Mouse (Mus musculus): ENCODE measurements around the gene Dera. TPM values are rescaled to one million over a fixed set of nuclear protein-coding genes. Genes with fewer than 3 reads are reported as not detected.

Gene Dera
- polyA plus RNA-seq, 1 experiment from 2014 or later, result 17.8 TPM

DNA sequence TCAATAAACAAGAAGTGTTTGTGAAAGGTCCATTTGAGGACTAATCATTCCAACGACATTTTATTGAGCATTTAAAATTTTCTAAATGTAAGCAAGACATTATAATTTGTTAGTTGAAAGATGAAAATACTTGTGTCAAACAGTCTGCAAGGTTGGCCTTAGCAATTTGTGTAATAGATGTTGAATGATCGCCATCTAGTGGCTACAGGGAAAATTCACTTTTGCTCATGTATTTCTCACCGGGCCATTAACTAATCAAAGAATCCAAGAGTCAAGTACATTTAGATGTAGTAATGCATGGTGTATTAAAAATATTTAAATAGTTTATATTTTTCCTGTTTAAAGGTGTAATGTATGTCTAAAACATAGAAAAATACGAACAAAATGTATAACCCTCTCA is 30.4 kb upstream of the Dera start:
- Histone ChIP-seq H3K4me1 (ENCODE audit: control insufficient read depth, insufficient read depth, low read length) (no peaks in the 10 kb centered on the region), H3K4me3 (ENCODE audit: low read depth, low read length) (no peak overlapping the region), H3K27me3 (replicated peaks; ENCODE audit: control insufficient read depth, insufficient read depth, low read length) (no peaks in the 10 kb centered on the region), H3K9me3 (replicated peaks; ENCODE audit: control insufficient read depth, low read length) (no peaks in the 10 kb centered on the region), H3K4me2 (ENCODE audit: low read length) (no peak overlapping the region), H3K27ac (ENCODE audit: low read depth, low read length) (no peak overlapping the region), H3K9ac (ENCODE audit: low read length) (no peak overlapping the region), H3K36me3 (ENCODE audit: control insufficient read depth, insufficient read depth, low read length) (no peaks in the 10 kb centered on the region)
- 3% methylated on average over 4 of the region's 4 CpGs for WGBS
- ATAC-seq (peak; percentile 70), DNase-seq (ENCODE audit: low spot score) (peak; percentile 90)

DNA sequence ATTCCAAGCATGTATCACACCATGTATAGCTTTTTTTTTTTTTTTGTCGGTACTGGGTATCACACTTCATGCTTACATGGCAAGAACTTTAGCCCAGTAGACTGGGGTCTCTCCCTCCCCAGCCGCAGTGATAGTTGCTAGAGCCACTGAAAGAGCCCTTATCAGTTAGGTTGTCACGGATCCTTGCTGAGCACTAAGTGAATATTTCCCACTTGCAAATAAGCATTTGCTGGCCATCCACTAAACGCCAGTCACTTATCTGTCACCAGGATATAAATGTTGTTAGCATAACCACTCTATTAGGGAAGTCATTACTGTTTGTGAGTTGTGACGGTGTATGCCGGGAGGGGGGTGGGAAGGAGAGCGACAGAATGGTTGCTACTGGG is 19.9 kb upstream of the Dera start:
- Histone ChIP-seq H3K27ac (ENCODE audit: low read depth, low read length) (peak overlapping the region; percentile 17; the same call in 1 of the 2 replicates), H3K36me3 (ENCODE audit: control insufficient read depth, insufficient read depth, low read length) (peaks cover 14% of the 10 kb centered on the region), H3K4me1 (ENCODE audit: control insufficient read depth, insufficient read depth, low read length) (peaks cover 13% of the 10 kb centered on the region), H3K9ac (ENCODE audit: low read length) (peak overlapping the region; percentile 93), H3K9me3 (replicated peaks; ENCODE audit: control insufficient read depth, low read length) (no peaks in the 10 kb centered on the region), H3K4me2 (ENCODE audit: low read length) (peak overlapping the region; percentile 70), H3K27me3 (replicated peaks; ENCODE audit: control insufficient read depth, insufficient read depth, low read length) (no peaks in the 10 kb centered on the region), H3K4me3 (ENCODE audit: low read depth, low read length) (peak overlapping the region; percentile 96)
- WGBS, result 8% methylated on average over 7 of the region's 7 CpGs
- no peak for DNase-seq (ENCODE audit: low spot score)
- peak; percentile 22; the same call in 1 of the 2 replicates for ATAC-seq

GRCm38 (mm10) chr6:137734846-137735609 is 19.3 kb upstream of the Dera start, which contains the start of gene Strap:
TSS of gene Strap (plus strand) at chr6:137735078.
- H3K27ac ChIP-seq (ENCODE audit: low read depth, low read length), result peak within 1 kb of the TSS; percentile 79
- H3K4me3 ChIP-seq (ENCODE audit: low read depth, low read length), result peak within 1 kb of the TSS; percentile 96
- no peaks in the 10 kb centered on the region for H3K9me3 ChIP-seq (replicated peaks; ENCODE audit: control insufficient read depth, low read length)
- ATAC-seq (peak; percentile 99), DNase-seq (ENCODE audit: low spot score) (peak; percentile 99)
- under 1% methylated on average over 83 of the region's 86 CpGs for WGBS
- H3K36me3 ChIP-seq (ENCODE audit: control insufficient read depth, insufficient read depth, low read length), result peaks cover 19% of the 10 kb centered on the region
- H3K27me3 ChIP-seq (replicated peaks; ENCODE audit: control insufficient read depth, insufficient read depth, low read length), result no peaks in the 10 kb centered on the region
- peak within 1 kb of the TSS; percentile 93 for H3K4me2 ChIP-seq (ENCODE audit: low read length)
- peak within 1 kb of the TSS; percentile 93 for H3K9ac ChIP-seq (ENCODE audit: low read length)
- H3K4me1 ChIP-seq (ENCODE audit: control insufficient read depth, insufficient read depth, low read length), result peaks cover 13% of the 10 kb centered on the region

- DNase-seq (ENCODE audit: low spot score) (no peak), ATAC-seq (no peak)
- peaks cover 13% of the 10 kb centered on the region for H3K4me1 ChIP-seq (ENCODE audit: control insufficient read depth, insufficient read depth, low read length)
- H3K4me2 ChIP-seq (ENCODE audit: low read length), result peak overlapping the region; percentile 93
- WGBS, result 6% methylated on average over 17 of the region's 17 CpGs
- H3K27ac ChIP-seq (ENCODE audit: low read depth, low read length), result peak overlapping the region; percentile 79; the same call in 1 of the 2 replicates
- H3K36me3 ChIP-seq (ENCODE audit: control insufficient read depth, insufficient read depth, low read length), result peaks cover 27% of the 10 kb centered on the region
- H3K4me3 ChIP-seq (ENCODE audit: low read depth, low read length), result peak overlapping the region; percentile 96
- no peaks in the 10 kb centered on the region for H3K9me3 ChIP-seq (replicated peaks; ENCODE audit: control insufficient read depth, low read length)
- no peaks in the 10 kb centered on the region for H3K27me3 ChIP-seq (replicated peaks; ENCODE audit: control insufficient read depth, insufficient read depth, low read length)
- H3K9ac ChIP-seq (ENCODE audit: low read length), result peak overlapping the region; percentile 93
Measured at GRCm38 (mm10) chr6:137735671-137736238, 18.6 kb upstream of the Dera start.

- no peak overlapping the region for H3K27ac ChIP-seq (ENCODE audit: low read depth, low read length)
- ATAC-seq (no peak), DNase-seq (ENCODE audit: low spot score) (no peak)
- no peak overlapping the region for H3K4me2 ChIP-seq (ENCODE audit: low read length)
- no peak overlapping the region for H3K4me3 ChIP-seq (ENCODE audit: low read depth, low read length)
- no peaks in the 10 kb centered on the region for H3K27me3 ChIP-seq (replicated peaks; ENCODE audit: control insufficient read depth, insufficient read depth, low read length)
- 91% methylated on average over 2 of the region's 2 CpGs for WGBS
- peaks cover 8% of the 10 kb centered on the region for H3K4me1 ChIP-seq (ENCODE audit: control insufficient read depth, insufficient read depth, low read length)
- H3K9me3 ChIP-seq (replicated peaks; ENCODE audit: control insufficient read depth, low read length), result no peaks in the 10 kb centered on the region
- H3K36me3 ChIP-seq (ENCODE audit: control insufficient read depth, insufficient read depth, low read length), result peaks cover 76% of the 10 kb centered on the region
- no peak overlapping the region for H3K9ac ChIP-seq (ENCODE audit: low read length)
Measured at GRCm38 (mm10) chr6:137740972-137741371, 13.4 kb upstream of the Dera start.

GRCm38 (mm10) chr6:137744700-137745099 is 9.6 kb upstream of the Dera start:
- Histone ChIP-seq H3K27me3 (replicated peaks; ENCODE audit: control insufficient read depth, insufficient read depth, low read length) (no peaks in the 10 kb centered on the region), H3K4me2 (ENCODE audit: low read length) (no peak overlapping the region), H3K4me3 (ENCODE audit: low read depth, low read length) (no peak overlapping the region), H3K36me3 (ENCODE audit: control insufficient read depth, insufficient read depth, low read length) (peaks cover 95% of the 10 kb centered on the region), H3K27ac (ENCODE audit: low read depth, low read length) (no peak overlapping the region), H3K9ac (ENCODE audit: low read length) (no peak overlapping the region), H3K9me3 (replicated peaks; ENCODE audit: control insufficient read depth, low read length) (no peaks in the 10 kb centered on the region), H3K4me1 (ENCODE audit: control insufficient read depth, insufficient read depth, low read length) (no peaks in the 10 kb centered on the region)
- DNase-seq (ENCODE audit: low spot score), result no peak
- no peak for ATAC-seq
- 94% methylated on average over 4 of the region's 4 CpGs for WGBS

GRCm38 (mm10) chr6:137747174-137747928 is 7.0 kb upstream of the Dera start:
- Histone ChIP-seq H3K9me3 (replicated peaks; ENCODE audit: control insufficient read depth, low read length) (no peaks in the 10 kb centered on the region), H3K36me3 (ENCODE audit: control insufficient read depth, insufficient read depth, low read length) (peaks cover 89% of the 10 kb centered on the region), H3K9ac (ENCODE audit: low read length) (no peak overlapping the region), H3K27ac (ENCODE audit: low read depth, low read length) (no peak overlapping the region), H3K4me2 (ENCODE audit: low read length) (no peak overlapping the region), H3K4me1 (ENCODE audit: control insufficient read depth, insufficient read depth, low read length) (no peaks in the 10 kb centered on the region), H3K27me3 (replicated peaks; ENCODE audit: control insufficient read depth, insufficient read depth, low read length) (no peaks in the 10 kb centered on the region), H3K4me3 (ENCODE audit: low read depth, low read length) (no peak overlapping the region)
- WGBS, result 72% methylated on average over 5 of the region's 5 CpGs
- ATAC-seq (no peak), DNase-seq (ENCODE audit: low spot score) (peak; percentile 56)

DNA sequence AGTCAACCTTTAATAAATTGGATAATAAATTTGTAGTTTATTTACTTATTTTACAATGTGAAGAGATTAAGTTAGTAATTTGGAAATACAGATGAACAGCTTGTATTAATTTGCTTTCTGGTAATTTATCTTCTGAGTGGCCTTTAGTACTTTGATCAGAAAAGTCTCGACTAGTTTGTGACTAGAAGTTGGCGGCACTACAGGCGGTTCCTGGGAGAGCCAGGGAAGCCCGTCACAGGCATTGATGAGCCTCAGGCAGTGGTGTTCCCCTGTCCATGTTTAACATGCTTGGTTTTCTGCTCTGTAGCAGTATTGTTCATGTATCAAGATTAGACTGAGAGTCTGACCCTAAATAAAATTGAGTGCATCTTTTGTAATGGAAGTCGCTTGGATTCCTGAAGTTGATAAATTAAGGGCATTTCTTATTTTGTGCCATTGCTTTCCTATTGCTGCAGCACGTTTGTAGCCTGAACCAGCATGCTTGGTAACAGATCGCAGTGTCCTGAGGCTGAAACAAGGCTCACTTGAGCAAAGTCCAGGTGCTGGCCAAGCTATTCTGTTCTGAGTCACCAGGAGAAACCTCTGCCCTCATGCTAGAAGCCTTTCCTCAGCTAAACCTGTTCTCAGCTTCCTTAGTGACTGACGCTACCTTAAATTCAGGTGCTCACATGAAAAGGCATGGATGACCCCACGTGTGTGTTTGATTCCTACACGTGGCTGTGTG is 2.6 kb upstream of the Dera start:
- peaks cover 55% of the 10 kb centered on the region for H3K36me3 ChIP-seq (ENCODE audit: control insufficient read depth, insufficient read depth, low read length)
- 89% methylated on average over 10 of the region's 10 CpGs for WGBS

More for the DNA sequence above, 2.6 kb upstream of the Dera start:
- no peak overlapping the region for H3K9ac ChIP-seq (ENCODE audit: low read length)
- DNase-seq (ENCODE audit: low spot score) (no peak), ATAC-seq (no peak)
- peaks cover 3% of the 10 kb centered on the region; the same call in 1 of the 2 replicates for H3K4me1 ChIP-seq (ENCODE audit: control insufficient read depth, insufficient read depth, low read length)
- no peaks in the 10 kb centered on the region for H3K9me3 ChIP-seq (replicated peaks; ENCODE audit: control insufficient read depth, low read length)
- no peak overlapping the region for H3K27ac ChIP-seq (ENCODE audit: low read depth, low read length)
- no peak overlapping the region for H3K4me3 ChIP-seq (ENCODE audit: low read depth, low read length)
- H3K27me3 ChIP-seq (replicated peaks; ENCODE audit: control insufficient read depth, insufficient read depth, low read length), result no peaks in the 10 kb centered on the region
- H3K4me2 ChIP-seq (ENCODE audit: low read length), result no peak overlapping the region
